Mouse (Mus musculus) R1 (cell line): ENCODE measurements around the gene Gucd1.
"Not testable (repeated sequence)": the region's sequence is repeated elsewhere in the genome, so short reads cannot be mapped to it uniquely, and the experiment has no call there.

Experiments used
- DNase-seq: peaks from one replicate; pipeline ENCODE4 v3.0.0-alpha.2; 2018; ENCODE audit warnings: low read depth, low spot score

The Gucd1 gene

GRCm38 (mm10) chr10:75535423-75535822, 17.7 kb upstream of the Gucd1 start:
- DNase-seq: no peak

- no peak for DNase-seq
Observed at GRCm38 (mm10) chr10:75534934-75535333, 17.2 kb upstream of the Gucd1 start.

GRCm38 (mm10) chr10:75534216-75534615, 16.4 kb upstream of the Gucd1 start:
- no peak for DNase-seq

- DNase-seq: no peak
Observed at GRCm38 (mm10) chr10:75531532-75532090, 13.8 kb upstream of the Gucd1 start.

GRCm38 (mm10) chr10:75530322-75530721, 12.6 kb upstream of the Gucd1 start:
- DNase-seq: no peak

- DNase-seq: peak; percentile 68
Observed at GRCm38 (mm10) chr10:75525450-75525849, 7.7 kb upstream of the Gucd1 start.

GRCm38 (mm10) chr10:75521643-75522042, 3.9 kb upstream of the Gucd1 start:
- DNase-seq: no peak

GRCm38 (mm10) chr10:75520581-75520980, 2.8 kb upstream of the Gucd1 start:
- no peak for DNase-seq

- DNase-seq: peak; percentile 97
Observed at GRCm38 (mm10) chr10:75517073-75517757, 557 bp downstream of the Gucd1 start, which contains the start of gene Snrpd3. TSS of gene Snrpd3 (plus strand) at chr10:75517551.

- DNase-seq: no peak
Observed at GRCm38 (mm10) chr10:75516724-75517072, 1.1 kb downstream of the Gucd1 start.

- DNase-seq: no peak
Observed at GRCm38 (mm10) chr10:75516038-75516723, 1.6 kb downstream of the Gucd1 start.

GRCm38 (mm10) chr10:75515216-75516037, 2.3 kb downstream of the Gucd1 start:
- no peak for DNase-seq

- no peak for DNase-seq
Observed at GRCm38 (mm10) chr10:75514361-75514760, 3.4 kb downstream of the Gucd1 start.

- DNase-seq: no peak
Observed at GRCm38 (mm10) chr10:75513306-75514067, 4.3 kb downstream of the Gucd1 start.

- no peak for DNase-seq
Observed at GRCm38 (mm10) chr10:75512796-75513195, 5.0 kb downstream of the Gucd1 start.

- no peak for DNase-seq
Observed at GRCm38 (mm10) chr10:75511897-75512296, 5.9 kb downstream of the Gucd1 start.

GRCm38 (mm10) chr10:75511060-75511459, 6.7 kb downstream of the Gucd1 start:
- DNase-seq: no peak

GRCm38 (mm10) chr10:75510446-75510845, 7.3 kb downstream of the Gucd1 start:
- DNase-seq: no peak

GRCm38 (mm10) chr10:75505928-75506327, 11.8 kb downstream of the Gucd1 start:
- DNase-seq: not testable (repeated sequence)

- no peak for DNase-seq
Observed at GRCm38 (mm10) chr10:75505130-75505495, 12.7 kb downstream of the Gucd1 start.
